Mouse (Mus musculus): ENCODE results near the gene Spsb4. TPM values are rescaled to one million over a fixed set of nuclear protein-coding genes. Genes with fewer than 3 reads are reported as not detected.

Gene Spsb4
- total RNA-seq, 1 experiment from 2014 or later, result 0.78 TPM

DNA sequence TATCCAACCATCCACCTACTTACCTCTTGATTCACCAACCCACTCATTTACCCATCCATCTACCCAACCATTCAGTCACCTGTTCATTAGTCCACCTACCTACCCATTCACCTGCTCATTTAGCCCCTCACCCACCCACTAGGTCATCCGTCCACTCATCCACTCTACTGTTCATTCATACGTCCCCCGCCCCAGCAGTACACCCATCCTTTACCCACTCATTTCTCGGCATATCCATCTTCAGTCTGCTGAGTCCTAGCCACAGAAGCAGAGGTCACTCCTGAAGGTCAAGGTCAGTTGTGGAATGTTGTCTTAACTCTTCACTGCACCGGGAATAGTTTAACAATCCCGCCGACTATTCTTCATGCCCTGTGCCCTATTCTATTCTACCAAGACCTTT lies 102.6 kb downstream of the Spsb4 start:
- ATAC-seq (replicated peaks; ENCODE audit: low read depth, poor library complexity, severe bottlenecking), result no peak

DNA sequence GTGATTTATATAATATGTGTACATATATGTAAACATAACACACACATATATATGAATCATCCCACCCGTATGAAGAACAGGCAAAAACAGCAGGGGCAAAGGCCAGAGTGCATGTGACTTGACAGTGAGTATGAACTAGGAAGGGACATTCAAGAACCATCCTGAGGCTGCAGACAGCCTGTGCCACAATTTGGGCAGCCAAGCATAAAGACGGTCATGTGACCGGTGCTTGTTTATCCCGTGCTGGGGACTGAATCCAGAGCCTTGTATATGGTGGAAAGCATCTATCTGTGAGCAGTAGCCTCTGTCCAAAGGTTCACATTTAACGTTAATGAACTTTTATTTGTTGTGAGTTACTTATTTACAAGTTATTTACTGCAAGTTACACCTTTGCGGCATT lies 103.8 kb downstream of the Spsb4 start:
- ATAC-seq (replicated peaks; ENCODE audit: low read depth, poor library complexity, severe bottlenecking), result no peak

DNA sequence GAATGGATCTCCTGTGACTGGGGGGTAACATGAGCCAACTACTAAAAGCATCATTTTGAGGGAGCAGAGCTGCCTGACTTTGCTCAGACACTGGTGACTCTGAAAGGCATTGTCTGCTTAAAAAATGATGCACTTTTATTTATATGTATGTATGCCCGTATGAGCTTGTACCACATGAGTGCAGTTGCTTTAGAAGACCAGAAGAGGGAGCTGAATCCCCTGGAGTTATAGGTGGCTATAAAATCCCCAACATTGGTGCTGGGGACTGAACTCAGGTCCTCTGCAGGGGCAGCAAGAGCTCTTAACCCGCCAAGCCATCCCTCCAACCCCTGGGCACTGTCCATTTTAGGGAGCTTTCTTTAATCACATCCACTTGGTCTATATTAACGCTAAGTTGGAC lies 104.6 kb downstream of the Spsb4 start:
- ATAC-seq (replicated peaks; ENCODE audit: low read depth, poor library complexity, severe bottlenecking), result no peak

DNA sequence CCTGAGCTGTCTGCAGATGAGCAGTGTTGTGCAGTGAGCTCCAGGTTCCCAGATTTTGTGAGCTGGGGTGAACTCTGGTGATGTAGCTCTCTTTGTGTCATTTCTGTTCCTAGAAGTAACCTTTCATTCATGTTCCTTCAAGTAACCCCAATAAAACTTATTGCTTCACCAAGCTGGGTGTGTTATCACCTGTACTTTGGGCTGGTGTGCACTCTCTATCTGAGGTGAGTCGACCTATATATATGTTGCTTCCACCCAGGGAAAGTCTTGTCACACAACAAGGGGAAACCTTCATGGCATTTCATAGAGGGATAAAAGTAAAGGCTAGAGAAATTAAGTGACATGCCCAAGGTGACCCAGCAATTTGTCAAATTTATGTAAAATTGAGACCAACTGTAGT lies 109.1 kb downstream of the Spsb4 start:
- ATAC-seq (replicated peaks; ENCODE audit: low read depth, poor library complexity, severe bottlenecking), result no peak

DNA sequence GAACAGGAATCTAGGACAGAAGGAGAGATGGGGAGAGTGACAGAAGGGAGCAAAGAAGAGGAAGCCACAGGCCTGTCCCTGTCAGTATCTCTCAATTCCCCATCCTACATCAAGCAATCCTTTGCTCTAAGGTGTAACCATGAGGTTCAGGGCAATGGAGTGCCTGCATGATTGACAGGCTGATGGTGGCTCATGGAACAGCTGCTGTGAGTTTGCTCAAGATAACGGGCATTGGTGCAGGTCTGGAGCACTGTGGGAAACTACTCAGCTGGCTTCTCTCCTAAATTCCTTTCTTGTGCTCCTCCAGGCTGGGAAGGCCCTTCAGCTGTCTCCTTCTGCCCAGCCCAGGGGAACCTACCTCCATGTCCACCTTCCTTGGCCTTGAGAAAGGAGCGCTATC lies 109.9 kb downstream of the Spsb4 start:
- no peak for ATAC-seq (replicated peaks; ENCODE audit: low read depth, poor library complexity, severe bottlenecking)

DNA sequence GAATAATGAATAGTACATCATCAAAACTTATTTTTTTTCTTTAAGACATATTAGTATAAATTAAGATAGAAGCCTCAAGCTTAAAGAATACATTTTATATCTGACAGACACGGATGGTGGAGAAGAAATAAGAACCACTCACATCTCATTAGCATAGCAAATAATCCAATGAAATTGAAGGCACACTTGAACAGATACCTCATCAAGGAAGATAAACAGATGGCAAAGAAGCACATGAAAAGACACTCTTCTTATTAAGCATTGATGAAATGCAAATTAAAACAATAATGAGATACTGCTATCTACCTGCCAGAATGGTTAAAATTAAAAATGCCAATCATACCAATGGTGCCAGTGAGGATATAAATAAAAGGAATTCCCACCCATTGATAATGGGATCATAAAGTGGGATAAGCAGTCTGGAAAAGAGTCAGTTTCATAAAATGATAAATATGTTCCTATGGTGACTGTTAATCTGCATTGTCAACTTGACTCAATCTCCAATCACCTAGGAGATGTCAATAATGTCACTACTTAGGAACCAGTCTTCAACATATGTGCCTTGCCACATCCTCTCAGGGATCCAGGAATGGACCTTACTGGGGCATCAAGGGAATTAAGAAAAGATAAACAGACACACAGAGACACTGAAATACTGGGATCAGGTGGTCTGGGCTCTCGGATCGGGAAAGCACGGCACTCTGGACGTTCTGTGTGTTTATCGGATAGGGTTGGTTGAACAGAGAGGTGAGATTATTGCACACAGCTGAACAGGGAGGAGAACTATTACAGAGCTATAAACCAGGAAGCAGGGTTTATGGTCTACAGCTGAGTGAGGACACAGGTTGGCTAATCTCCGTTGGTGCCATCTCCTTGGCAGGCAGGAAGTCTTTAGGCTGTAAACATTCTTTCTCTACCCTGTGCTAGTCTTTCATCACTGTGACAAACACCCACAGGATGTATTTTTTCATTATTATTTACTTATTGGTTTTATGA lies 114.0 kb downstream of the Spsb4 start:
- ATAC-seq (replicated peaks; ENCODE audit: low read depth, poor library complexity, severe bottlenecking), result no peak; the same call in 1 of the 2 replicates

DNA sequence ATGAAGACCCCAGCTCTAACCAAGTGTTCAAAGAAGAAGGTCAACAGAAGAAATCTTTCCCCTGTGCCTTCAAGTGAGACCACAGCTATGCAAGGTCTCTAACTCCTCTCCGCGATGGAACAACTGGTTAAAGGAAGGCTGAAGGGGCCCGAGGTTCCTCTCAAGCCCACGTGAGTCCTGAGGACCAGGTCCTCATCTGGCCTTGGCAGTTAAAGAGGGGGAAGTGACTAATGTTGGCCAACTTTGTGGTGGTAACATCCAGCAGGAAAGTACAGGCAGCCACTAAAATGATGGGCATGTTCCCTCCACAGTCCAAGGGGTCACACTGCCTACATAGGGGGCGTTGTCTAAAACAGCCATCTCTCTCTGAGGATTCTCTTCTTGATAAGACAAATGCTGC lies 118.9 kb downstream of the Spsb4 start:
- peak; percentile 89 for ATAC-seq (replicated peaks; ENCODE audit: low read depth, poor library complexity, severe bottlenecking)

DNA sequence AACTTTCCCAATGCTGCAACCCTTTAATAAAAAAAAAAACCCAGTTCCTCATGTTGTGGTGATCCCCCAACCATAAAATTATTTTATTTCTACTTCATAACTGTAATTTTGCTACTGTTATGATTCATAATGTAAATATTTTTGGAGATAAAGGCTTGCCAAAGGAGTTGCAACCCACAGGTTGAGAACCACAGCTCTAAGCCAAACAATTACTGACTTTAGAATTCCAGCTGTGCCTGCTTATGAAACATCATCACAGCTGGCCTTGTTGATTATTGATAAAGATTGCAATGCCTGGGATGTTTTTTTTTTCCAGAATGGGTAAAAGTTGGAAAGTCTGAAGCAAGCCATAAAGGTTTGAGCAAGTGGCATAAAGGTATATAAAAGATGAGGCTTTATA lies 119.6 kb downstream of the Spsb4 start:
- ATAC-seq (replicated peaks; ENCODE audit: low read depth, poor library complexity, severe bottlenecking), result no peak

DNA sequence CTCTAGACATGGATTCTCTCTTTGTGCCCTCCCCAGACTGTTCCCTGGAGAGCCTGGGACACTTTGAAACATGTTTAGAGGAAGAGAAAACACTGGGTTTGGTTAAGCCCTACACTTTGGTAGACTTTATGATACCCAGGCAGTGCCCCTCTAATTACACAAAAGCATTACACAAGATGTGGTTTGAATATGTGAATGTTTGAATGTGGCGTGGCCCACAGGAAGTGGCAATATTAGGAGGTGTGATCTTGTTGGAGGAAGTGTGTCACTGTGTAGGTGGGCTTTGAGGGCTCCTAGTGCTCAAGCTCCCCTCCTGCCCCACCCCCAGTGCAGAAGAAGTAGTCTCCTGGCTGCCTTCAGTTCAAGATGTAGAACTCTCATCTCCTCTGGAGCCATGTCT lies 122.0 kb downstream of the Spsb4 start:
- peak; percentile 68 for ATAC-seq (replicated peaks; ENCODE audit: low read depth, poor library complexity, severe bottlenecking)

DNA sequence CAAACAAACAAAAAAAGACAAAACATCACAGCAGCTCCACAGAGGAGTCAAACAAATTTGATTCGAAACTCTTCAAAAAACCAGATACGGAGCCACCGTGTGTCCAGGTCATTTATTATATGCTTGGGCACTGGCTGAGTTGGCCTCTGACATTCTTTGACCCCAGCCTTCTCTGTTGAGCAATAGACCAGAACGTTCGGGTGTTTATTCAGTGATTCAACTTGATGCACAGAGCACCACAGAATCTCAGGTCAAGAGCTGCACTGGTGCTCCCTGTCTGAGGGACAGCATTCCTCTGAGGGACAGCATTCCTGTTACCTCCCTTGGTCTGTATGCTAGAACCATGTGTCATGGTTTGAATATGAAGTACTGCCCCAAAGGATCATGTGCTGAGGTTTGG lies 125.1 kb downstream of the Spsb4 start:
- ATAC-seq (replicated peaks; ENCODE audit: low read depth, poor library complexity, severe bottlenecking), result no peak

Other genes starting within 250 kb of the Spsb4 start
- 17.8 and 21.7 TPM in 2 replicates for gene Pxylp1, start 126.2 kb downstream of the Spsb4 start, total RNA-seq (2017)
- 69.7 and 71.9 TPM in 2 replicates for gene Slc25a36, start 92.3 kb upstream of the Spsb4 start, total RNA-seq (2017)

All from common myeloid progenitor, adult 5-6 weeks (primary cell).